Mouse (Mus musculus) urinary bladder, postnatal 14 days (tissue): Measurements from ENCODE around the gene Cnot1.
"Not testable (repeated sequence)": the region's sequence is repeated elsewhere in the genome, so short reads cannot be mapped to it uniquely, and the experiment has no call there.

Source experiments
- DNase-seq: peaks from one replicate; pipeline ENCODE4 v3.0.0; 2021; ENCODE audit warnings: low spot score

Gene Cnot1

GRCm38 (mm10) chr8:95816044-95816708, 8.9 kb upstream of the Cnot1 start:
- no peak for DNase-seq

- DNase-seq = no peak
Measured at GRCm38 (mm10) chr8:95810184-95810591, 2.9 kb upstream of the Cnot1 start.

- DNase-seq = no peak
Measured at GRCm38 (mm10) chr8:95809116-95809515, 1.9 kb upstream of the Cnot1 start.

- no peak for DNase-seq
Measured at GRCm38 (mm10) chr8:95808631-95809030, 1.4 kb upstream of the Cnot1 start.

- DNase-seq = peak; percentile 93
Measured at GRCm38 (mm10) chr8:95807861-95808260, 597 bp upstream of the Cnot1 start.

GRCm38 (mm10) chr8:95806461-95807191, 638 bp downstream of the Cnot1 start:
- DNase-seq = peak; percentile 41

GRCm38 (mm10) chr8:95805482-95805881, 1.8 kb downstream of the Cnot1 start:
- no peak for DNase-seq

- no peak for DNase-seq
Measured at GRCm38 (mm10) chr8:95802231-95802630, 5.0 kb downstream of the Cnot1 start.

GRCm38 (mm10) chr8:95801476-95802064, 5.7 kb downstream of the Cnot1 start:
- DNase-seq = no peak

- no peak for DNase-seq
Measured at GRCm38 (mm10) chr8:95800353-95800752, 6.9 kb downstream of the Cnot1 start.

GRCm38 (mm10) chr8:95799891-95800290, 7.4 kb downstream of the Cnot1 start:
- DNase-seq = no peak

- no peak for DNase-seq
Measured at GRCm38 (mm10) chr8:95799117-95799516, 8.1 kb downstream of the Cnot1 start.

GRCm38 (mm10) chr8:95795333-95796061, 11.8 kb downstream of the Cnot1 start:
- not testable (repeated sequence) for DNase-seq

GRCm38 (mm10) chr8:95785591-95785990, 21.7 kb downstream of the Cnot1 start:
- no peak for DNase-seq

- DNase-seq = no peak
Measured at GRCm38 (mm10) chr8:95782628-95783027, 24.6 kb downstream of the Cnot1 start.

- no peak for DNase-seq
Measured at GRCm38 (mm10) chr8:95781775-95782174, 25.5 kb downstream of the Cnot1 start.

GRCm38 (mm10) chr8:95781085-95781484, 26.2 kb downstream of the Cnot1 start:
- no peak for DNase-seq

- no peak for DNase-seq
Measured at GRCm38 (mm10) chr8:95764133-95764532, 43.1 kb downstream of the Cnot1 start.

- DNase-seq = no peak
Measured at GRCm38 (mm10) chr8:95760323-95760722, 46.9 kb downstream of the Cnot1 start.

- no peak for DNase-seq
Measured at GRCm38 (mm10) chr8:95751924-95752323, 55.3 kb downstream of the Cnot1 start.

- DNase-seq = no peak
Measured at GRCm38 (mm10) chr8:95748028-95748427, 59.2 kb downstream of the Cnot1 start.

GRCm38 (mm10) chr8:95741732-95742131, 65.5 kb downstream of the Cnot1 start:
- DNase-seq = no peak

GRCm38 (mm10) chr8:95738596-95738995, 68.7 kb downstream of the Cnot1 start:
- no peak for DNase-seq
